Mouse (Mus musculus) kidney, embryonic 16.5 days (tissue): ENCODE data around the gene Arpin. TPM values are rescaled to one million over a fixed set of nuclear protein-coding genes. Genes with fewer than 3 reads are reported as not detected.

Experiments
- ATAC-seq: fragments of 200-750 bp; cut with Nextera tagmentation; 2 replicates; pipeline ENCODE4 v1.8.0; 2017; ENCODE audit warnings: moderate TSS enrichment; ENCODE audit not compliant: low FRiP score, low TSS enrichment
- H3K27ac ChIP-seq: fragments of 300-500 bp; sonication (generic); 2 replicates; pipeline ENCODE4 v1.5.1; 2014; ENCODE audit warnings: low read length
- H3K27me3 ChIP-seq: fragments of 300-500 bp; sonication (generic); 2 replicates; pipeline ENCODE4 v1.6.1; 2014; ENCODE audit warnings: low read length, control low read depth, mixed read lengths; ENCODE audit not compliant: insufficient read depth
- H3K36me3 ChIP-seq: fragments of 300-500 bp; sonication (generic); 2 replicates; pipeline ENCODE4 v1.6.1; 2014; ENCODE audit warnings: low read length, control low read depth, mixed read lengths; ENCODE audit not compliant: insufficient read depth
- H3K4me1 ChIP-seq: fragments of 300-500 bp; sonication (generic); 2 replicates; pipeline ENCODE4 v1.6.1; 2014; ENCODE audit warnings: low read length, control low read depth, mixed read lengths; ENCODE audit not compliant: insufficient read depth
- H3K4me2 ChIP-seq: fragments of 300-500 bp; sonication (generic); replicated peaks from 2 replicates; pipeline ENCODE4 v1.6.1; 2014; ENCODE audit warnings: low read depth, low read length
- H3K4me3 ChIP-seq: fragments of 300-500 bp; sonication (generic); 2 replicates; pipeline ENCODE4 v1.5.1; 2014; ENCODE audit warnings: mild to moderate bottlenecking, low read length
- H3K9ac ChIP-seq: fragments of 300-500 bp; sonication (generic); replicated peaks from 2 replicates; pipeline ENCODE4 v1.6.1; 2014; ENCODE audit warnings: low read length
- H3K9me3 ChIP-seq: fragments of 300-500 bp; sonication (generic); 2 replicates; pipeline ENCODE4 v1.6.1; 2016; ENCODE audit warnings: low read length, control low read depth
- WGBS: fragments of 180-500 bp; shearing (Covaris S2); extraction: QIAGEN DNeasy Blood & Tissue Kit; methylation state at CpG from one replicate; pipeline ENCODE4 v1.1.7; 2014; 5-methylcytosine and 5-hydroxymethylcytosine counted together
- polyA plus RNA-seq: library from polyadenylated mRNA; unstranded; fragments of >200 nt; fragmentation: Nextera tagmentation; extraction: Ambion mirVana; gene quantifications from 2 replicates; pipeline ENCODE4 v1.2.1, GENCODE M21; 2015

The Arpin gene
- polyA plus RNA-seq, 1 experiment from 2014 or later = 33.8 TPM

DNA sequence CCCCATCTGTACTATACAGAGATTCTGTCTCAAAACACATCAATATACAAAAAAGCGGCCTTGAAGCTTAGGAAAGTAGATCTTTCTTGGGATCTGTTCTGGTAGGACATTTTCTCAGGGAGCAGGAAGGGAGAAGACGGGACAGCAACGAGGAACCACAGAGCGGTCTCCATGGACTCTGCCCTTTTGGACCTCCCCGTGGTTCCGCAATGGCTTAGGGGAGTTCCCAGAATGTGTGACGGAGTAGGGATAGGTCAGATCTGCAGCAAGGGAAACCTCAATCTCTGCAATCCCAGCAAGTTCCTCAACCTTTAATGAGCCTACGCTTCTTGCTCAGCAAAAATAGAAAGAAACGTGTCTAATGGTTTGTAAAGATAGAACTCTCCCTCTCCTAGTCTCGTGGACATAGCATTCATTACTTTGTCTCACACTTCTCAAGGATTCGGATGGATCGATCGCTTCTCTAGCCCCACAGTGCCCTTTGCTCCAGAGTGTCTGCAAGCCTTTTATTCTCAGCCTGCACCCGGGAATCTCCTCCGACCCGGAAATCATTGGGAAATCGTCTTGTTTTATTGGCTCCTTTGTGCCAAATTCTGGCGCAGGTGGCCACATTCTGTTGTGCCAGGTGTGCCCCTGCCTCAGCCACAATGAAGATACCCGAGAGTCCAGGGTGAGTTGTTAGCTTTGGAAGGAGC is 499 bp upstream of the Arpin start:
- ATAC-seq = peak; percentile 77
- Histone ChIP-seq H3K27ac (peak overlapping the region; percentile 80), H3K9me3 (no peaks in the 10 kb centered on the region), H3K36me3 (no peaks in the 10 kb centered on the region), H3K27me3 (no peaks in the 10 kb centered on the region), H3K9ac (peak overlapping the region; percentile 74), H3K4me3 (peak overlapping the region; percentile 68), H3K4me2 (peak overlapping the region; percentile 68), H3K4me1 (peaks cover 16% of the 10 kb centered on the region)
- 8% methylated on average over 19 of the region's 19 CpGs for WGBS

DNA sequence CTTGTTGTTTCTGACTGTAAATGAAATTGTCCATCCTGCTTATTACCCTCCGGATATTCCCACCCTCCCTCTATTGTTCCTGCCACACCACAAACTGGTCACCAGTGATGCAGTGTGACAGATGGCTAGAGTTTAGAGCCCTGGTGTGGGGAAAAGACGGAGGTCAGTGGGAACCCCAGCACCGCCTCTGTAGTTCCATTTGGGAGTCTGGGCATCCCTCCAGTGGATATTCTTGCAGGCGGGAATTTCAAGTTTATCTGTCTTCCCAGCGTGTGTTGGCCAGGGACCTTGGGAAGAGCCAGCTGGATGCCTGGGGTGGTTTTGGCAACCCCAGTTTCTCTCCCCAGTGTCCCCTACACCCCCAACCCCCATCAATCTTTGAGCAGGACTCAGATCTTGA is 698 bp downstream of the Arpin start:
- WGBS = 50% methylated on average over 5 of the region's 5 CpGs
- ATAC-seq = no peak

GRCm38 (mm10) chr7:79928516-79929052 is 6.6 kb downstream of the Arpin start:
- no peak overlapping the region for H3K9ac ChIP-seq
- H3K27me3 ChIP-seq = no peaks in the 10 kb centered on the region
- ATAC-seq = no peak
- H3K4me3 ChIP-seq = no peak overlapping the region
- no peaks in the 10 kb centered on the region for H3K4me1 ChIP-seq
- H3K9me3 ChIP-seq = no peaks in the 10 kb centered on the region
- no peak overlapping the region for H3K4me2 ChIP-seq
- 91% methylated on average over 2 of the region's 2 CpGs for WGBS
- H3K36me3 ChIP-seq = peaks cover 34% of the 10 kb centered on the region
- H3K27ac ChIP-seq = no peak overlapping the region

More for the DNA sequence above, 698 bp downstream of the Arpin start:
- Histone ChIP-seq H3K36me3 (peaks cover 6% of the 10 kb centered on the region; the same call in 1 of the 2 replicates), H3K4me1 (peaks cover 16% of the 10 kb centered on the region), H3K9me3 (no peaks in the 10 kb centered on the region), H3K9ac (peak overlapping the region; percentile 74), H3K4me3 (peak overlapping the region; percentile 68), H3K4me2 (peak overlapping the region; percentile 68), H3K27ac (peak overlapping the region; percentile 80), H3K27me3 (no peaks in the 10 kb centered on the region)

DNA sequence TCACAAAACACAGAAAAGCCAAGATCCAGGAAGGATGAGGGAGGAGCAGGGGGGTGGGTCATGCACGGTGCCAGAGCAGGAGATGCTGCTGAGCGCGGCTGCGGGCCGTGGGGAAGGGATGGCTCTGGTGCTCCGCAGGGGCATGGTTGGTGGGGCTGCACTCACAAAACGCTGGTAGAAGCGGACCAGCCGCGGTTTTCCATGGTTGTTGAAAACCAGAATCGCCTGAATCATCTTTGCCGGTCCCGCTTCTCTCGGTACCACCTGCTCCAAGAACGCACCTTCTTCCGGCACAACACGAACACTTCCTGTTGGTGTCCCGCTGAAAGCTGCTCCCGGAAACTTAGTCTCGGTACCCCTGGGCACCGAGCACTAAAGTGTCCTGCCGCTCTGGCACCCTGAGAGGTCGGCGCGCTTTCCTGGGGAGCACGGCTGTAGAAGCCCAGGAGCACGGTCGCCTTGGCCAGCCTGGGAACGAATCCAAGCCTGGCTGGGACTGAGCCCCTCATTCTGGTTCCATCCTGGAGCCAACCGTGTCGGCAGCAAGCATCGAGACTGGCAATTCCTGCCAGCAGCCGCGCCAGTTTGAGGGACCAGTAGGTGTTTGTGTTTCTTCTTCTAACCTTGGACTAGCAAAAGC is 14.7 kb downstream of the Arpin start, which contains the start of gene Ap3s2:
Gene Ap3s2, minus strand, starts transcription at position 306 of the 640 bp plus-strand sequence.
- H3K27ac ChIP-seq = peak within 1 kb of the TSS; percentile 61
- peak within 1 kb of the TSS; percentile 79 for H3K9ac ChIP-seq
- H3K4me2 ChIP-seq = peak within 1 kb of the TSS; percentile 68
- ATAC-seq = peak; percentile 96
- H3K4me1 ChIP-seq = peaks cover 14% of the 10 kb centered on the region
- H3K4me3 ChIP-seq = peak within 1 kb of the TSS; percentile 75
- under 1% methylated on average over 34 of the region's 34 CpGs for WGBS
- H3K27me3 ChIP-seq = no peaks in the 10 kb centered on the region
- no peaks in the 10 kb centered on the region for H3K9me3 ChIP-seq
- peaks cover 8% of the 10 kb centered on the region; the same call in 1 of the 2 replicates for H3K36me3 ChIP-seq

GRCm38 (mm10) chr7:79914556-79914955 is 20.6 kb downstream of the Arpin start:
- WGBS = 68% methylated on average over 3 of the region's 3 CpGs
- no peak for ATAC-seq
- no peaks in the 10 kb centered on the region for H3K27me3 ChIP-seq
- no peak overlapping the region for H3K4me2 ChIP-seq
- no peaks in the 10 kb centered on the region for H3K9me3 ChIP-seq
- H3K36me3 ChIP-seq = peaks cover 29% of the 10 kb centered on the region
- H3K4me1 ChIP-seq = peaks cover 2% of the 10 kb centered on the region
- H3K4me3 ChIP-seq = no peak overlapping the region
- no peak overlapping the region for H3K9ac ChIP-seq
- H3K27ac ChIP-seq = no peak overlapping the region

DNA sequence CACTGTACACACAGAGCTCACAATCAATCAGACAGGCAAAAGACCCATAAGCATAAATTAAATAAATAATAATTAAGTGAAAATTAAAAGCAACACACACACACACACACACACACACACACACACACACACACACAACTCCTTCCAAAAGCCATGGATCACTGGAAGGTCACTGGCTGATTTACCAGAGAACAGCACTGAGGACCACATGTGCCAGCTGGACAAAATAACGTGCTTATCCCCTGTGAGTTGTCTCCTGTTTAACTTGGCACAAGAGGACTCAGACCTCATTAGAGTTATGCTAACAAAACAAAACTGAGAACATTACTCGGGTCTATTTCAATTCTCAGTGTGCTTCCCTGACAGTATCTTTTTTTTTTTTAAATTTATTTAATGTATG is 27.8 kb downstream of the Arpin start:
- no peaks in the 10 kb centered on the region for H3K4me1 ChIP-seq
- no peaks in the 10 kb centered on the region for H3K27me3 ChIP-seq
- H3K9ac ChIP-seq = no peak overlapping the region
- no peak for ATAC-seq
- no peak overlapping the region for H3K4me2 ChIP-seq
- no peaks in the 10 kb centered on the region for H3K9me3 ChIP-seq
- WGBS = 57% methylated on average over 2 of the region's 2 CpGs
- no peak overlapping the region for H3K4me3 ChIP-seq
- H3K27ac ChIP-seq = no peak overlapping the region
- H3K36me3 ChIP-seq = peaks cover 26% of the 10 kb centered on the region

DNA sequence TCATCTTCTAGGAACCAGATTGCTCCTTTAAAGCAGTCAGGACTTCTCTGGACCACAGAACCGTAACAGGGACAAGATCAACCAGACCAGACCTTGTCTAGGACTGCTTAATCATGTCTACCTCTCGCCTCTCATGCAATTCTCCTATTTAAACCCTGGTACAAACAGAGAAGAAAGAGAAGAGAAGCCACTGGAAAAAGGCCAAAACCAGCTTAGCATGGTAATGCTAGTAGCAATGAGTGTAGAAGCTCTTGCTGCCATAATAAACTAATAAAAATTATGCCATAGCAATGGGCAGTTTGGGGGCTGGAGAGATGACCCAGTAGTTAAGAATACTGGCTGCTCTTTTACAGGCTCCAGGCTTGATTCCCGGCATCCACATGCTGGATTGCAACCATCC is 28.2 kb downstream of the Arpin start:
- Histone ChIP-seq H3K4me3 (no peak overlapping the region), H3K4me2 (no peak overlapping the region), H3K27ac (no peak overlapping the region), H3K27me3 (no peaks in the 10 kb centered on the region), H3K4me1 (no peaks in the 10 kb centered on the region), H3K9ac (no peak overlapping the region), H3K9me3 (no peaks in the 10 kb centered on the region), H3K36me3 (peaks cover 26% of the 10 kb centered on the region)
- 87% methylated on average over 3 of the region's 3 CpGs for WGBS
- ATAC-seq = no peak

DNA sequence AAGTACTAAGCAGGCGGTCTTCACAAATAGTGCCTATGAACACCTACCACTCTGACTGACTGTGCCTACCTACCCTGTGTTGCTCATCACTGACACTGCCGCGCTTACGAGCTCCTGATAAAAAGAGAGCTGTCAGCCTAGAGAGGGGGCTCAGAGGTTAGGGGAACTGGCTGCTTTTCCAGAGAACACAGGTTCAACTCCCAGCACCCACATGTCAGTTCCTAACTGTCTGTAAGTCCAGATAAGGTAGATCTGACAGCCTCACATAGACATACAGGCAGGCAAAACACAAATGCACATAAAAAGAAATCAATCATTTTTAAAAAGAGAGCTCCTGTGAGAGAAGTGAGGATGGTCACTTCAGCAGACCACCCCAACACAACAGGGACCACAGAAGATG is 30.0 kb downstream of the Arpin start:
- no peak for ATAC-seq
- H3K27me3 ChIP-seq = no peaks in the 10 kb centered on the region
- peaks cover 32% of the 10 kb centered on the region for H3K36me3 ChIP-seq
- H3K27ac ChIP-seq = no peak overlapping the region
- H3K9me3 ChIP-seq = no peaks in the 10 kb centered on the region
- H3K4me3 ChIP-seq = no peak overlapping the region
- WGBS = 95% methylated on average over 4 of the region's 4 CpGs
- H3K4me1 ChIP-seq = no peaks in the 10 kb centered on the region
- no peak overlapping the region for H3K4me2 ChIP-seq
- no peak overlapping the region for H3K9ac ChIP-seq

GRCm38 (mm10) chr7:79903160-79903792 is 31.9 kb downstream of the Arpin start:
- Histone ChIP-seq H3K4me3 (no peak overlapping the region), H3K9me3 (no peaks in the 10 kb centered on the region), H3K4me1 (no peaks in the 10 kb centered on the region), H3K27me3 (no peaks in the 10 kb centered on the region), H3K9ac (no peak overlapping the region), H3K36me3 (peaks cover 21% of the 10 kb centered on the region), H3K4me2 (no peak overlapping the region), H3K27ac (no peak overlapping the region)
- 79% methylated on average over 8 of the region's 8 CpGs for WGBS
- no peak for ATAC-seq
